Mouse (Mus musculus): ENCODE results near the gene Tpx2. TPM values are rescaled to one million over a fixed set of nuclear protein-coding genes. Genes with fewer than 3 reads are reported as not detected.
A peak's percentile ranks its signal among the peaks of the same experiment; 100 is the strongest.

Tpx2 gene
- polyA plus RNA-seq, 1 experiment from 2014 or later, result 21.9 TPM

DNA sequence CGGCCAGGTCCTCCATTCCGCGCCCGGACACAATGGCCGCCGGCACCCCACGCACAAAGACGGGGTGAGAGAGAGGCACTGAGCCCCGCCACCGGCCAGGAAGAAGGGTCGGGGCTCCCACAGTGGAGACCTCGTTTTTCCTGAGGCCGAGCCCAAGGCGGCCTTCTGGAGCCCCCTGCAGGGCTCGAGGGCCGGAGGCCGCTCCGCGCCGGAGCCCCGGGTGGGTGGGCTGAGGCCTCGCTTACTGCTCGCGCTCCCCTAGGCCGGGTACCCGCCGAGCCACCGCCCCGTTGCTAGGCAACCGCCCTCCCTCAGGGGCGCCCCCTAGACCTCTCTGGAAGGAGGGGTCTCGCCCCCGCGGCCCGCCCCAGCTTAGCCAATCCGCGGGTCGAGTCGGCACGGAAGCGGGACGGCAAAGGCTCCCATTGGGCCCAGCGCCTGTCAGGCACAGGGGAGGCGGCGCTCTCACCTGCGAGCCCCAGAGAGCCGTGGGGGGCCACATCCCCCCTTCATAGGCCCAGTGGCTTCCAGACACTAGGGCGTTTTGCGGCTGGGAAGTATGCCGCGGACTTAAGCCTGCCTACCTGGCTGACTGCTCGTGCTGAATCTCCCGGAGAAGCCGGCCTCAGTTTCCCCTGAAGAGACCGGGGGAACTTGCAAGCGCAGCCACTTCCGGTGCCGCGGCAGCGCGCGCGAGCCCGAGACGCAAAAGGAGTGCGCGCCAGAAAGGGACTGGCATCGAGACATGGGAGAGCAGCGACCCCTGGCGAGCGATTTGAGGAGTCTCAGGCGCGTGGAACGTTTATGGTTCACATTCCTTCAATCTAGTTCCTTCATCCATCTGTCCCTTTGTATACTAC, 16.5 kb upstream of the Tpx2 start, which contains the start of gene Bcl2l1:
Gene Bcl2l1 (minus strand): TSS at position 710 of the 860 bp plus-strand sequence.
- H3K4me2 ChIP-seq, result peak within 1 kb of the TSS; percentile 92
- H3K36me3 ChIP-seq, result 0 out of 2 replicates have a peak, but pooled peaks cover 5% of the 10 kb centered on the region
- WGBS, result under 1% methylated on average over 72 of the region's 74 CpGs
- peak; percentile 97 for ATAC-seq (ENCODE audit: low FRiP score)
- peaks cover 37% of the 10 kb centered on the region for H3K4me1 ChIP-seq (replicated peaks)
- H3K27me3 ChIP-seq, result 0 out of 2 replicates have a peak, but pooled peaks cover 3% of the 10 kb centered on the region
- no peaks in the 10 kb centered on the region for H3K9me3 ChIP-seq
- H3K27ac ChIP-seq, result peak within 1 kb of the TSS; percentile 99
- H3K9ac ChIP-seq, result peak within 1 kb of the TSS; percentile 93
- H3K4me3 ChIP-seq, result peak within 1 kb of the TSS; percentile 85

GRCm38 (mm10) chr2:152839256-152839655, 8.5 kb upstream of the Tpx2 start:
- Histone ChIP-seq H3K4me2 (no peak overlapping the region), H3K4me1 (replicated peaks) (no peaks in the 10 kb centered on the region), H3K9me3 (no peaks in the 10 kb centered on the region), H3K9ac (no peak overlapping the region), H3K4me3 (no peak overlapping the region), H3K36me3 (no peaks in the 10 kb centered on the region), H3K27me3 (no peaks in the 10 kb centered on the region), H3K27ac (no peak overlapping the region)
- 69% methylated on average over 2 of the region's 2 CpGs for WGBS
- no peak for ATAC-seq (ENCODE audit: low FRiP score)

- 0 out of 2 replicates have a peak, but pooled peaks cover 4% of the 10 kb centered on the region for H3K4me1 ChIP-seq (replicated peaks)
- no peaks in the 10 kb centered on the region for H3K36me3 ChIP-seq
- H3K27me3 ChIP-seq, result no peaks in the 10 kb centered on the region
- H3K9ac ChIP-seq, result no peak overlapping the region
- H3K4me2 ChIP-seq, result no peak overlapping the region
- no peaks in the 10 kb centered on the region for H3K9me3 ChIP-seq
- 68% methylated on average over 3 of the region's 3 CpGs for WGBS
- ATAC-seq (ENCODE audit: low FRiP score), result no peak
- no peak overlapping the region for H3K27ac ChIP-seq
- no peak overlapping the region for H3K4me3 ChIP-seq
Measured at GRCm38 (mm10) chr2:152842741-152843140, 5.0 kb upstream of the Tpx2 start.

GRCm38 (mm10) chr2:152847057-152847814, 528 bp upstream of the Tpx2 start:
- Histone ChIP-seq H3K4me2 (peak overlapping the region; percentile 55), H3K9ac (peak overlapping the region; percentile 46; the same call in 1 of the 2 replicates), H3K27ac (no peak overlapping the region), H3K4me3 (peak overlapping the region; percentile 70), H3K4me1 (replicated peaks) (peaks cover 23% of the 10 kb centered on the region), H3K36me3 (no peaks in the 10 kb centered on the region), H3K9me3 (no peaks in the 10 kb centered on the region), H3K27me3 (no peaks in the 10 kb centered on the region)
- peak; percentile 1; the same call in 1 of the 2 replicates for ATAC-seq (ENCODE audit: low FRiP score)
- WGBS, result 21% methylated on average over 3 of the region's 3 CpGs

DNA sequence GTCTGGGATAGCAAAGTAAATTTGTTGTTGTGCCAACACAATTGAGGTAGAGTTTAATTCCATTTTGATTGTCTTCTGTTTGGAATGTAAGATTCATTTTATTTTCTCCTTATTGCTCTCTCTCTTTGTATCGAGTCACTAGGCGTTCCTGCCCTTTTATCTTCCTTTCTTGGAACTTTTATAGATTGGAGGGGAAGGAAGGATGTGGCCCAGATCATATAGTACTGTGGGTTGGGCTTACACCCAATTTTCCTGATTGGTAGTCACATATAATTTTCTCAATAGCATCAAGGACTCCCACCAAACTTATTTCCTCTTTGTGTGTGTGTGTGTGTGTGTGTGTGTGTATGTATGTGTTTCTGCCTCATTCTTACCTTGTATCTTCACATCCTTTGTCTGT, 702 bp downstream of the Tpx2 start:
- peak overlapping the region; percentile 71; the same call in 1 of the 2 replicates for H3K9ac ChIP-seq
- 7% methylated on average over 2 of the region's 2 CpGs for WGBS
- peak overlapping the region; percentile 70 for H3K4me3 ChIP-seq
- H3K27ac ChIP-seq, result no peak overlapping the region
- peaks cover 23% of the 10 kb centered on the region for H3K4me1 ChIP-seq (replicated peaks)
- no peaks in the 10 kb centered on the region for H3K9me3 ChIP-seq
- H3K27me3 ChIP-seq, result no peaks in the 10 kb centered on the region
- H3K4me2 ChIP-seq, result peak overlapping the region; percentile 80
- H3K36me3 ChIP-seq, result no peaks in the 10 kb centered on the region
- no peak for ATAC-seq (ENCODE audit: low FRiP score)

GRCm38 (mm10) chr2:152859501-152859900, 11.7 kb downstream of the Tpx2 start:
- Histone ChIP-seq H3K36me3 (peaks cover 3% of the 10 kb centered on the region), H3K4me1 (replicated peaks) (no peaks in the 10 kb centered on the region), H3K27ac (no peak overlapping the region), H3K4me3 (no peak overlapping the region), H3K9ac (no peak overlapping the region), H3K27me3 (no peaks in the 10 kb centered on the region), H3K9me3 (no peaks in the 10 kb centered on the region), H3K4me2 (no peak overlapping the region)
- no peak for ATAC-seq (ENCODE audit: low FRiP score)
- 92% methylated on average over 3 of the region's 3 CpGs for WGBS

GRCm38 (mm10) chr2:152861891-152862290, 14.1 kb downstream of the Tpx2 start:
- no peak overlapping the region for H3K4me2 ChIP-seq
- 95% methylated on average over 1 of the region's 1 CpGs for WGBS
- H3K9me3 ChIP-seq, result no peaks in the 10 kb centered on the region
- no peaks in the 10 kb centered on the region for H3K4me1 ChIP-seq (replicated peaks)
- no peak overlapping the region for H3K4me3 ChIP-seq
- H3K27ac ChIP-seq, result no peak overlapping the region
- H3K36me3 ChIP-seq, result peaks cover 3% of the 10 kb centered on the region
- no peak for ATAC-seq (ENCODE audit: low FRiP score)
- H3K9ac ChIP-seq, result no peak overlapping the region
- H3K27me3 ChIP-seq, result no peaks in the 10 kb centered on the region

DNA sequence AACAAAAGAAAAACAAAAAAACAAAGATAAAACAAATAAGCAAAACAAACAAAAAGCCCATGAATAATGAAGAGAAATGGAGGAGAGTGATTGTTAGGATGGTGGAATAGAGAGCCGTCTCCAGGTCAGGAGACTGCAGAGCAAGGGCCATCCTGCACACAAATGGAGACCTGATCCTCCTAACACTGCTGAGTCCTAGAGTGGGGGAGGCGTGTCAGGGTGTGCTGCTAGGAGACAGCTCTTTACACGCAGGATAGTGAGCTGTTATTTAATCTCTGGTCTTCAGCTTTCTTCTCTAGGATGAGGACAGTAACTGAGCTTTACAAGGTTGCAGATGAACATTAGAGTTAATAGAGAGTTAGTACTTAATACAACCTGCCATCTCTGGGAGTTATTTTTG, 14.9 kb downstream of the Tpx2 start:
- Histone ChIP-seq H3K27me3 (no peaks in the 10 kb centered on the region), H3K4me1 (replicated peaks) (no peaks in the 10 kb centered on the region), H3K27ac (no peak overlapping the region), H3K4me2 (no peak overlapping the region), H3K4me3 (no peak overlapping the region), H3K9me3 (no peaks in the 10 kb centered on the region), H3K9ac (no peak overlapping the region), H3K36me3 (peaks cover 3% of the 10 kb centered on the region)
- ATAC-seq (ENCODE audit: low FRiP score), result no peak
- WGBS, result 75% methylated on average over 3 of the region's 3 CpGs

GRCm38 (mm10) chr2:152863346-152863745, 15.6 kb downstream of the Tpx2 start:
- Histone ChIP-seq H3K4me2 (no peak overlapping the region), H3K27ac (no peak overlapping the region), H3K27me3 (no peaks in the 10 kb centered on the region), H3K4me1 (replicated peaks) (no peaks in the 10 kb centered on the region), H3K4me3 (no peak overlapping the region), H3K9ac (no peak overlapping the region), H3K9me3 (no peaks in the 10 kb centered on the region), H3K36me3 (no peaks in the 10 kb centered on the region)
- ATAC-seq (ENCODE audit: low FRiP score), result no peak
- 96% methylated on average over 6 of the region's 6 CpGs for WGBS

DNA sequence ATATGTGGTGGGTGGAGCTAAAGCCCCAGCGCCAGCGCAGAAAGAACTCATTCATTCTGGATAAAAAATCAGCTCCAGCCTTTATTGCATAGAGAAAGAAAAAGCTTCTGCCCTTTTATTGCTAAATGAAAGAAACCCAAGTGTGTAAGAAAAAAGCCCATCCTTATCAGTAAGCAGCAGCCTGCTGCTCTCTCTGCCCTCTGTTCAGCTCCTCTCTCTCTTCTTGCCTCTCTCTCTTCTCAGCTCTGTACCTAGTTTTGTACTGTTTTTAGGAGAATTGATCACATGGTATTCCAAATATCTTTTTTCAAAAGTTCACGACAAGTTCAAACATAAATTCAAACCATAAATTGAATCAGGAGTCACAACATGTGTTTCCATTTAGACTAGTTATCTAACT, 30.5 kb downstream of the Tpx2 start:
- Histone ChIP-seq H3K4me3 (no peak overlapping the region), H3K27me3 (no peaks in the 10 kb centered on the region), H3K4me2 (no peak overlapping the region), H3K27ac (no peak overlapping the region), H3K4me1 (replicated peaks) (no peaks in the 10 kb centered on the region), H3K36me3 (peaks cover 41% of the 10 kb centered on the region), H3K9me3 (no peaks in the 10 kb centered on the region), H3K9ac (no peak overlapping the region)
- ATAC-seq (ENCODE audit: low FRiP score), result no peak
- WGBS, result 92% methylated on average over 3 of the region's 3 CpGs

DNA sequence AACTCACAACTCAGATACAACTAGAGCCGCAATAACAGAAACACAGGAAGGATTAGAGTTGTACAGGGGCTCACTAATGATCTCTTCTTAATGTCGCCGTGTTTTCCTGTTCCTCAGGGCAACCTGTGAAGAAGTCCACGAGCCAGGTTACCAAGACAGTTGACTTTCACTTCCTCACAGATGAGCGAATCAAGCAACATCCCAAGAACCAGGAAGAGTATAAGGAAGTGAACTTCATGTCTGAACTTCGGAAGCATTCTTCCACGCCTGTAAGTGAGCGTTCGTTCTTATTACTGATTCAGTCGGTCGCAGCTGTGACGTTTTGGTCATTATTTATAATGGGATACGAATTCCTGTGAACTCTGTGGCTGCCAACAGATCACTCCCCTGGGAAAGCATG, 33.1 kb downstream of the Tpx2 start:
- H3K4me2 ChIP-seq, result no peak overlapping the region
- no peaks in the 10 kb centered on the region for H3K4me1 ChIP-seq (replicated peaks)
- 93% methylated on average over 13 of the region's 13 CpGs for WGBS
- H3K9me3 ChIP-seq, result no peaks in the 10 kb centered on the region
- no peaks in the 10 kb centered on the region for H3K27me3 ChIP-seq
- peaks cover 48% of the 10 kb centered on the region for H3K36me3 ChIP-seq
- no peak overlapping the region for H3K4me3 ChIP-seq
- ATAC-seq (ENCODE audit: low FRiP score), result no peak
- H3K27ac ChIP-seq, result no peak overlapping the region
- no peak overlapping the region for H3K9ac ChIP-seq

- H3K27ac ChIP-seq, result no peak overlapping the region
- H3K4me1 ChIP-seq (replicated peaks), result no peaks in the 10 kb centered on the region
- no peaks in the 10 kb centered on the region for H3K9me3 ChIP-seq
- 94% methylated on average over 6 of the region's 6 CpGs for WGBS
- no peak overlapping the region for H3K4me2 ChIP-seq
- H3K36me3 ChIP-seq, result peaks cover 50% of the 10 kb centered on the region
- H3K27me3 ChIP-seq, result no peaks in the 10 kb centered on the region
- H3K9ac ChIP-seq, result no peak overlapping the region
- ATAC-seq (ENCODE audit: low FRiP score), result no peak
- no peak overlapping the region for H3K4me3 ChIP-seq
Measured at GRCm38 (mm10) chr2:152884101-152884645, 36.4 kb downstream of the Tpx2 start.

Data from hindbrain, embryonic 13.5 days (tissue).